Mouse (Mus musculus): Measurements from ENCODE around the gene Ubl4b. TPM values are rescaled to one million over a fixed set of nuclear protein-coding genes. Genes with fewer than 3 reads are reported as not detected.

Ubl4b gene
- total RNA-seq, 2 experiments from 2014 or later: 0.58 TPM; not detected in 1

DNA sequence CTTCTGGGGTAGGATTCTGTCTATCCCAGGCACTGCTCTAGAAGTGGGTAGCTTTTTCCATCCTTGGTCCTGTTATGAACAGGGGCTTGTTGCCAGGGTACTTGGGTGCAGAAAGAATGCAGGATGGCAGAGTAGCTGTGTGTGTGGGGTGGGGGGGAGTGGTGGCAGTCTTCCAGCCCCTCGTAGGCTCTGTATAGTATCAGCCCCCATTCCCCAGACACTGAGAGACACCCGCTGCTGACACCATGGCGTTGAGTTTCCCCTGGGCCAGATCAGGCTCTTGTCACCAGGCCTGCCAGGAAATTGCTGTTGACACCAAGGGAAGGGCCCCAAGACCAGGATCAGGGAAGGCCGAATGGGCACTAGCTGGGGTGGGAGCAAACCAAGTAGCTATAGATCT, 13.8 kb upstream of the Ubl4b start:
- intact Hi-C loops (cut with DNase I): no loop called here
- no peak for DNase-seq

DNA sequence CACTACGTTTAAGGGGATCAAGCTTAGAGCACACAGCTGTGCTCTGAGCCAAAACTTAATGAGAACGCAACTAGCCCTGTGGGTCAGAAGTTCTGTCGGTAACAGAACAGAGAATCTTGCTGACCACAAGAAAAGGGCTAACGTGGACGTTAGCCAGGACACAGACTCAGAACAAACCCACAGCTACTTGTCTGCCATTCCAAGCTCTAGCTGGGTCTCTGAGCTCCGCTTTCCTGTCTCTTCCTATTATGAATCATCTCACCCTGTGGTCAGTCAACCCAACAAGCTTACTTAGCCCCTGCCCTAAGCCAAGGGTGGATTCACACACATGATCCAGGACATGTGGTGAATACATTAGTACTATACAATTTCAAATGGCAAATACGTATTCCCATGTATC, 12.9 kb upstream of the Ubl4b start:
- intact Hi-C loops (cut with DNase I): no loop called here

DNA sequence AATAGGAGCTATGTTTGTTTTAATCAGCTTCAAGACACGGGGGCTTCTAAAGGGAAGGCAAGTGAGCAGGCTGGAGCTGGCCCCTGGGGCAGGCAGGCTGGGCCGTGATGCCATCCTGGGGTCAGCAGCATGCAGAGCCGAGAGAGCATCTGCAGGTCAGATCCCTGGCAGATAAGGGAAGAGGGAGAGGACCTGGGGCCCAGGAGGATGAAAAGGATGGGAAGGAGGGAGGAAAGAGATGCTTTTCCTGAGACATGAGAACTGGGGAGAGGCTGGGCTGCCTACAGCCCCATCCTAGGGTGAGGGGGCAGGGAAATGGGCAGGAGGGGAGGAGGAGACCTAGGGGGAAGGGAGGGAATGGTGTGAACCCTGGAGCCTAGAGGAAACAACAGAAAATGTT, 10.5 kb upstream of the Ubl4b start:
- no peak for DNase-seq
- intact Hi-C loops (cut with DNase I): no loop called here

More for the DNA sequence above, 12.9 kb upstream of the Ubl4b start:
- DNase-seq: no peak

DNA sequence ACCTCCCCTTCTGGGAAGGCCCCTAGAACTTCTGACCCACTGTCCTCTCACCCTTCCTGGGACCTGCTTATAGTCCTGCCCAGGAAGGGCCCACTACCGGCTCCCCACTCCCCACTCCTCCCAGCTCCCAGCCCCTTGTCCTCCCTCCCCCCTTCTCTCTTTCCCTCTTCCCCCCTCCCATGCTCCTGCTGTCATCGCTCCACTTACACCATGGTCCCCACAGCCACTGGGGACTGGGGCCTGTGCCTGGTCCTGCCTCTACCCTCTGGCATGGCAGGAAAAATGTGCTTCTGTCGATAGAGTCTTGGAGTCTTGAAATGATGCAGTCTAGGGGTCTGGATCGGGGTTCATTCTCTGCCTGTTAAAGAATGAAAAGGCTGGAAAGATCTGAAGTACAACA, 9.0 kb upstream of the Ubl4b start:
- no peak for DNase-seq
- intact Hi-C loops (cut with DNase I): no loop called here

DNA sequence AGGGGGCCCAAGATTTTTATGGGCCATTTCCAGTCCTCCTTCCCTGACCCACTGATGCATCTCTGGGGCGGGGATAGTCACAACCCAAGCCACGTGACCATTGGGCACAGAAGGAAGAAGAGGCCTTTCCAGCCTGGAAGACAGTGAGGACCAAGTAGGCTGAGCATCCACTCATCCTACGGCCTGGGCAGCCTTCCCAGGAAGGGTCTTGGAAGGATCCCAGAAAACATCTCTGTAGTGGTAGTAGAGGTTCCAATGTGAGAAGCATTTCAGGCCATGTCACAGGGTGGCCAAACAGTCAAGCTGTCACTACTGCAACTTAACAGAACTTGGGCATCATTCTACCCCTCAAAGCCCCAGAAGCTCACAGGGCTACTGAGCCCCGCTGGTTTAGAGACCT, 7.7 kb upstream of the Ubl4b start:
- DNase-seq: peak; percentile 58
- intact Hi-C loops (cut with DNase I): no loop called here

DNA sequence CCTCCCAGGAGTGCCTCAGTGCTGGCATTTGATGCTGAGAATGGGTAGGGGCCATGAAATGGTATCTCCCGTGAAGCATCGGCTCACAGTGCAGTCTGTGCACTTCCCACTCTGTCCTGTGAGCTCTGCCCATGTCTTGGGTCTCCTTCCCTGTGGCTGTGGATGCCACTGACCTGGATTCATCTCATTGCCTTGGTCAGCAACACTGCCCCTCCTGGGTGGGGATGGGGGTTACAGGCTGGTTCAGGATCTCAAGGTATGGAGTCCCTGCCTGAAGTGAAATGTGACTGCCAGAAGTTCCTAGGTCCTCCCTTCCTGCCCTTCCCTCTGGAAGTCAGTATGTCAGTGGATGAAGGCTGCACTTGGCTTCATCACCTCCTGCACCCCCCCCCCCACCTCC, 7.2 kb upstream of the Ubl4b start:
- intact Hi-C loops (cut with DNase I): no loop called here
- DNase-seq: no peak

DNA sequence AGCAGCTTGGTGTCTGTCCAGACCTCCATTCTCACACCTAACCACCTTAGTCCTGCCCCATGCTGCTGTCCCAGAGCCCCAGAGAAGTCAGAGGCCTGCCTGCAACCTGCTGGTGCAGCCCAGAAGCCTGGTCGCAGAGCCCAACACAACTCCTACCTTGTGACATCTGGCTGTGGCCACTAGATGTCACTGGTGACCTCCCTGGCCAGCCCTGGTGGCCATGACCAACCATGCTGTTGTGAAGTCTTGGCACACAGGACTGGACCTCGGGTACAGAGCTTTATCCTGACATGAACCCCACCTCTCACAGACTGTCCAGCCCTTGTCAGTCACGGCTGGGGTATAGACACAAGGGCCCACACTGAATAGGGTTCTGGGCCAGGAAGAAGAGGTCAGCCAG, 4.3 kb upstream of the Ubl4b start:
- DNase-seq: peak; percentile 75
- intact Hi-C loops (cut with DNase I): no loop called here

DNA sequence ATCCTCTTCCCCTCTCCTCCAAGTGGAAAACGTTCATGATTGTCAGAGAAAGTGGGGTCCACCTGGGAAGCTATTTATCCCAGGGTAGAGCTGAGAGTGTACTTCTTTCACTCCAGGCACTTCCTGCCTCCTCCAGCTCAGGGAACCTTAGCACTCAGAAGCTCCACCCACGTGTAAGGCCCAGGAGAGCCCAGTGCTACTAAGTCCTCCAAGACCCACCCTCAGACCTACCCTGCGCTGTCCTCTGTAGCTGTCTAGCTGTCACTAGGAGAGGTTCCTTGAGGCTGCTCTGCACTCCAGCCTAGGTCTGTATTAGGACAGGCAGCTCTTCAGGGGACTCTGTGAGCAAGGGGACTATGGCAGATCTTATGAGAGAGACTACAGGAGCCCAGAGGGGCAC, 3.9 kb upstream of the Ubl4b start:
- intact Hi-C loops (cut with DNase I): no loop called here
- DNase-seq: no peak

DNA sequence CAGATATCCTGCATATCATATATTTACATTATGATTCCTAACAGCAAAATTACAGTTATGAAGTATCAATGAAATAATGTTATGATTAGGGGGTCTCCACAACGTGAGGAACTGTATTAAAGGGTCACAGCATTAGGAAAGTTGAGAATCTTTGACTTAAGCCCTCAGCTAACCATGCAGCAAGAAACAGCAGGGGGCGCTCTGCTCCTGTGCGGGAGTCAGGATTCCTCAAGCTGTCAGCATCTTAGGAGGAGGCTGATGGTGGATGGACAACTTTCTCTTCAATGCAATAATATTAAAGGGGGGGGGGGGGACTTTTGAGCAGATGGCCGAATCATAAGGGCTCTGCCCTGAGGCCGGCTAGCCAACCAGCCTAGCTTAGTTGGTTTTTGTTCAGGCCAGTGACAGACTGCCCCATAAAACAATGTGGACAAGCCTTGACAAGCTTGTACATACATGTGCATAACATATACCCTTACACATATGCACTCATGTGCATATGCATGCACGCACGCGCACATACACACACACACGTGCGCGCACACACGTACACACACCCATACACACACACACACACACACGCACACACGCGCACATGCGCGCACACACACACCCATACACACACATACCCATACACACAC, 4.3 kb downstream of the Ubl4b start:
- peak; percentile 85 for DNase-seq
- intact Hi-C loops (cut with DNase I): no loop called here

DNA sequence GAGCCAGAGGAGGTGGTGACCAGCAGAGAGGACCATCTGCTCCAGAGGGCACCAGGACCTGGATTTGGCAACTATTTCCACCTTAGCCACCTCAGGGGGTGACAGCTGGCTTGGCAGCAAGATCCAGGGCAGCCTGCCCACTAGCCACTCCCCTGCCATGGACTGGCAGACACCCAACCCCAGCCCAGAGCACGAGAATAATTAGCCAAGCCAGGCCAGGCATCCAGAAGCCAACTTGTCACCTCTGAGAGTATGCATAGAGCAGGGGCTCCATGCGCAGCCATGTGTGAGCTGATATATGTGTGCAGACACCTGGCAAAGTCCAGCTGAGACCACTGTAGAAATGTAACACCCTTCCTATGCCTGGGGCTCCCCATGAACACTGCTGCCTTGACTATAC, 7.9 kb downstream of the Ubl4b start:
- peak; percentile 90 for DNase-seq
- intact Hi-C loops (cut with DNase I): no loop called here

DNA sequence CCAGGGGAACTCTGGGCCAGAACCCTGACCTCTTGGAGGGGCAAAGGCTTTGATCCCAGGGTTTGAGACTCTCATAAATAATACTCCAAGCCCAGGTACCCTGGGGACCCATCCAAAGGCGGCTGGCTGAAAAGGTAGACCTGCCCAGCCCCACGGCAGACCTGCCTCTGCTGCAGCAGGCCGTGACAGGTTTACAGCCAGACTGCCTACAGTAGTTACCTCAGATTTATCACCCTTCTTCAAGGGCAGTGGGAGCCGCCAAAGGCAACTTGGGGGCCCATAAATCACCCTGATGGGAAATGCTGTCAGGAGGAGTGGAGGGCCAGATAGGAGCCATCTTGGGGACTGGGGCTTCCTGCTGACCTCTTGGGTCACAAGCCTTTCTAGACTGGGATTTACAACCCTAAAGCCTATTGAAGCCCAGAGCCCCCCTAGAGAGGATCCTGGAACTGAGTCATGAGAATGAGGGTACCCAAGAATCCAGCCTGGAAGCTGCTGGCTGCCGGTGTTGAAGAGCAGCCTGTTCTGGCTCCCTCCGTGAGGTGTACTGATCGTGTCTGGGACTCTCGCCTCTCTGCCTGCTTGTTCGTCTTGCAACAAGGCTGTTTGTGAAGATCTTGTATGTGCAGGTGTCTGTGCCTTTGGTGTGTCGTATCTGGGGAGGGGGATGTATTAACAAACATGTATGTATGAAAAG, 9.0 kb downstream of the Ubl4b start:
- no peak for DNase-seq
- intact Hi-C loops (cut with DNase I): no loop called here

DNA sequence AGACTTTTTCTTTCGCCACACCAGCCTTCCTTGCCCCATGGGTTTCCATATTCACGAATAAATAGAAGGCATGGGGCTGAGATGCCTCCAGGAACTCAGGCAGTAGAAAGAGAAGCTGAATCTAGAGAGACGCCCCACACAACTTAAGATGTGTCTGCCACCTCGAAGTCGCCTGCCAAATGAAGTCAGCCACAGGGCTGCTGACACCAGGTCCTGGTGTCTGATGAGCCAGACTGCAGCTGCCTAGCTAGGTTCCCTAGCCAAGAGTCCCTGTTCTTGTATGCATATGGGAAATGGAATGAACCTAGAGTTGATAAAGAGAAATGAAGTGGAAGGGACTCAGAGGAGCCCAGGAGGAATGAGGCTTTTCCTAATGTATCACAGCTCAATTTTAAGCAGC, 9.6 kb downstream of the Ubl4b start:
- DNase-seq: peak; percentile 62
- intact Hi-C loops (cut with DNase I): no loop called here

DNA sequence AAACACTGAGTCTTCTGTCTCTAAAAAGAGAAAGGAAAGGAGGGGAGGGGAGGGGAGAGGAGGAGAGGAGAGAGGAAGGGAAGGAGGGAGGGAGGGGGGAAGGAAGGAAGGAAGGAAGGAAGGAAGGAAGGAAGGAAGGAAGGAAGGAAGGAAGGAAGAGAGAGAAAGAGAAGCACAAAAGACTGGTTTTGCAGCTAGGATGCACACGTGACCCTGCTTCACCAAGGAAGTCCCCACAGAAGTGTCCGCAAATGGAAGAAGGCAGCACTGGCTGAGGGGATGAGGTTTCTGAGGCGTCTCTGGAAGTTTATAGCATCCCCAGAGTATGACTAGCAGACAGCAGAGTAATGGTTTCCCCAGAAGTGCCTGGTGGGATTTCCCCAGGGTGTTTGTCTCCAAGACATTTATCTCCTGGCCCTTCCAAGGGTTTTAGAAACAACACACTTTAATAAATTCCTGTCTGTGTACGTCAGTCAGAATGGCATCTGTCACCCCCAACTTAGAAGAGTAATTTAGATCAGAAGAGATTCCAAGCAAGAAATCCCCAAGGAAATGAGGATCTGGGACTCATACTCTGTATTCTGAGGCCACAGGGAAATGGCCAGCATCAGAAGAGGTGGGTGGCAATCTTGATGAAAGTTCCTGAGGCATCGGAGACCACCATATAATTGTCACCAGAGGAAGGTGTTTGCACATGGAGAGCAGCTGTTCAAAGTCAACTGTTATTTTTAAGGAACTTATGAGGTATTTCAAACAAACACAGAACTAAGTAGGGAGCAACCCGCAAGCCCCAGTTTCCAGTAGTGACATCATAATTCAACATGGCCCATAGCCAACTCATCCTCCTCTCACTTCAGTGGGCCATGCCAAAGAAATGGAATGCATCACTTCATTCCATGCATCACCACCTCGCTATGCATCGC, 11.5 kb downstream of the Ubl4b start:
- DNase-seq: no peak
- intact Hi-C loops (cut with DNase I): no loop called here

DNA sequence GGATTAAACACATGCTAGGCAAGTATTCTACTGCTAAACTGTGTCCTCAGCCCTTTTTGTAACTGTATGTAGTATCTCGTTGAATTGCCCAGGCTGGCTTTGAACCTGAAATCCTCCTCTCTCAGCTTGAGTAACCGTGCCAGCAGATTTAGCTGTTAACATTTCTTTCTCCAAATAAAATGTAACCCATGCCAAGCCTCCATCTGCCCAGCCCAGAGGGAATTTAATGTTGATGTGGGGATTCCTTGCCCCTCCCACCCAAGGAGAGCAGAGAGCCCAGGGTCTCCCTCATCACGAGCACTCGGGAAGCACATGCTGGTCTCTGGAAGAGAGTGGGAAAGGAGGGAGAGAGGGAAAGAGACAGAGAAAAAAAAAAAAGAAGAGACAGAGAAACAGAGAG, 12.3 kb downstream of the Ubl4b start:
- intact Hi-C loops (cut with DNase I): no loop called here
- no peak for DNase-seq

DNA sequence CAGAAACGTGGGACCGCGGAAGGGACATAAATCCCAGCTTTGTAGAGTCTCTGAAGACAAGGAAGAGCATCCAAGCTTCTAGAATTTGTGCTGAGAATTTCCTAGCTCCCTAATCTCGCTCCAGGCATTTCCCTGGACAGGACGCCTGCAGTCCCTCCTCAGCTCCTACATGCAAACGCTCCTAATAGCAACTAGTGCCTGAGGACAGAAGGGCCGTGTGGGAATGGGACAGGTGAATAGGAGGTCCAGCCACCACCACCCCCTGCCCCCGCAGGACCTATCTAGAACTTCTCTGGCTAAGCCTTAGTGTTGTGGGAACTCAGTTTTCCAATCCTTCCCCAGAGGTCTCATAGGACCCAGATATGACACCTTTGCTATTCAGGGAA, 17.4 kb downstream of the Ubl4b start:
- DNase-seq: no peak
- intact Hi-C loops (cut with DNase I): no loop called here

DNA sequence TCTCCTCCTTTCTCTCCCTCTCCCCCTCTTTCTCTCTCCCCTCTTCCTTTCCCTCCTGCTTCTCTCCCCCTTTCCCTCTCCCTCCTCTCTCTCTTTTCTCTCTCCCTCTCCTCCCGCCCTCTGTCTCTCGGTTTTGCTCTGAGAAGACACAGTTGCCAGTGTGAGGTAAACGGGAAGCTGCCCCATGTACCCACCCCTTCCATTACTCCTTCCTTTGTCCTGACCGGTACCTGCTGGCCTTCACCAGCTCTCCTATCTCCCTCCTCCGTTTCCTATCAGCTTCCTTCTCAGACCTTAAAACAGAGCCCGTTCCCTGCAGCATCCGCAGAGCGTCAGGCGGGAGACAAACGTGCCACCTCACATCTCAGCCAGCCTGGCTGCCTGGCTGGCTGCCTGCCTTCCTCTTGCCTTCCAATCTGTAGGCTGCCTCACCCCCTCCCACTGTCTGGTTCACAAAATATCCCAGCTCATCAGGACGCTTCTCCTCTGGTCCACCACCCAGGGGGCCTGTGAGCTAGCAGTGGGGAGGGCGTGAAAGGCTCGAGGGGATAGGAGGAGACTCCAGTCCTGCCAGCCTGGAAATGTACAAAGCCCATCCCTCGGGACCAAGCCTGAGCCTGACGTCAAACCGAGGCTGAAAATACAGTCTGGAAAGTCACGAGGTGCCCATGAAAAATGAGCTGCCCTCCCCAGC, 17.9 kb downstream of the Ubl4b start:
- DNase-seq: peak; percentile 68
- intact Hi-C loops (cut with DNase I): no loop called here

DNA sequence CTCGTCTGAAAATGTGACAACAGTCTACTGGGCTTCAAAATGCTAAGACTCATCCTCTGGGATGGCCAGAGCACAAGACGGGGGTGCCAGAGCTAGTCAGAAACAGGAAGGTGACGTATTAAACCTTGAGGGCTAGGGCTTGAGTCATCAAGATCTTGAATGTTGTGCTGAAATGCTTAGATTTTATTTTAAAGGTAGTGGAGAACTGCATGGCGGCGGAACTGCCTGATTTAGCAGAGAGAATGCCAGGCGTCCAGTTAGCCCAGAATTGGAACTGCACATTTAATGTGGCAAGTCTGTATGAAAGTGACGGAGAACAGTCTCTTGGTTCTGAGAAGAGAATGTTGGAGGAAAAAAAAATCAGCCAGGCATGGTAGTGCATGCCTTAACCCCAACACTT, 19.9 kb downstream of the Ubl4b start:
- intact Hi-C loops (cut with DNase I): no loop called here
- no peak for DNase-seq

DNA sequence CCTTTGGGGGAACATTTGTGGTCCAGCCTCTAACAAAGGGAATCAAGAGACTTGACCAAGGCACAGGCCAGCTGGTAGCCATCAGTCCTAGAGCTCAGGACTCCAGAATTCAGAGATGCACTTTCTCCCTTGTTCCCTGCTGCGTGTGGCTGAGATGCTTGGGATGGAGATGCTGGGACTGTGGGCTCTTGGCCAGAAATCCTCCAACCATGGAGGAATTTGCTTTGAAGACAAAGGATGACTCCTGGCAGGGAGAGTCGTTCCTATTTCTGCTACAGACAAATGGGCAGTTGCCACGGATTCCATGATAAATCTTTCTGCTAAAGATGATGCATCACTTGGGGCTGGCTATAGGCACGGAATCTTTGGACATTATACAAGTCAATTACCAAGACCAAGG, 21.3 kb downstream of the Ubl4b start:
- intact Hi-C loops (cut with DNase I): no loop called here
- peak; percentile 36 for DNase-seq

DNA sequence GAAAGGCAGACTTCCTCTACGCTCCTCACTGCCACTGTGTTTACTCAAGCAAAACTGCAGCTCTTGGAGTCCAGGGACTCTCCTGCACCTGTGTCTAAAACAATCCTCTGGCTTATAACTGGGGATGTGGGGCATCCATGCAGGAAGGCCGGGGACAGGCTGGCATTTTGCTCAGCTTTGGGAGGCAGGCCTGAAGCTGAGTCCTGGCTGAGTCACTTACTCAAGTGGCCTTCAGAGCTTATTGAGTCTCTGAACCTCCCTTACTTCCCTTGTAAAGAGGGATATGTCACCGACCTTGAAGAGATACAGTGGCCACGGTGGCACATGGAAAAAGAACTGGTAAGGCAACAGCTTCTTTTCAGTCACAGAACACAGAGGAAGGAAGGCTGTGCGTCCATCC, 24.3 kb downstream of the Ubl4b start:
- intact Hi-C loops (cut with DNase I): no loop called here
- no peak for DNase-seq

DNA sequence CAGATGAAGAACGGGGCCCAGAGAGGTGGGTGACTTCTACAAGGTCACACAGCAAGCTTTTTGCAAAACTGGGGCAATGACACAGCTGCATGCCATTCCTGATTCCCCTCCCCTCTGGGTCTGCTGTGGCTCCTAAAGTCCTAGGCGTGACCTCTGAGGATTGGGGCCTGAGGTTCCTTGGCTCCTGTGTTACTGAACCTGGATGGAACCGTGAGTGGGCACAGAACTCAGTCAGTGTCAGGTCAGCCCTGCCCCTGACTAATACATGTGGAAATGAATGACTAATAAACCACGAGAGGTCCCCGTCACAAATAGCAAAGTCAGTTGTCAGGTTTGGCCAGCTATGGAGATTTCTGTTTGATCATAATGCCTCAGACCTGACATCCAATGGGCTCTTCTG, 25.7 kb downstream of the Ubl4b start:
- no peak for DNase-seq
- intact Hi-C loops (cut with DNase I): no loop called here

DNA sequence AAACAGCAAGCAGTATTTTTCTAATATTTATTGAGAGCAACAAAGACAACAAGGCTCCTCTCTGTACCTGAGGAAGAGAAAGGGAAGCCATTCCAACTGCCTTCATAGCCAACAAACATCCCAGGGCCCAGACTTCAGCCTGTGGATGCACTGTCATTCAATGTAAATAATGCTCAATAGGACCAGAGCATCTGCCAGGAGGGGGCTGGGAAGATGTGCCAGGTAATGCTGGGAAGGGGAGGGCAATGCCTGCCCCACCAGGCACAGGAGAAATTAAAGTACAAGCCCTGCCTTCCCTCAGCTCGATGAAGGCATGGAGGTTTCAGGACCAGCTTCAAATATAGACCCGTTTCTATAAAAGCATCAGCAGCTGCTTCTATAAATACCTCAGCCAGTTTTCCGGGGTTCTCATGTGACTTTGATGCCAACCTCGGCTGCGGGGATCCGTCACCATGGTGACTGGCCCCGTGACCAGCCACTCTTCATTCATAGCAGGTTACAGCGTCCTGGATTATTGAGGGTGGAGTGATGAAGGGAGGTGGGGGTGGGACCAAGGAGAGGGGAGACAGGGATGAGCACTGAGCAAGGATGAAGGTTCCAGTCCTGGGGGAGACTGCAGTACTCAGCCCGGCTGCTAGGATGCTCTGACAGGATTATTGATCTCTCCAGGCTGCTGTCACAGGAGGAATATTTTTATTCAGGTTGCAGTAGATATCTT, 26.3 kb downstream of the Ubl4b start:
- intact Hi-C loops (cut with DNase I): no loop called here
- DNase-seq: peak; percentile 72
